Mouse (Mus musculus): ENCODE results near the gene Foxo3. TPM values are rescaled to one million over a fixed set of nuclear protein-coding genes. Genes with fewer than 3 reads are reported as not detected.

Foxo3 gene
- polyA plus RNA-seq, 1 experiment = 4.7 TPM

DNA sequence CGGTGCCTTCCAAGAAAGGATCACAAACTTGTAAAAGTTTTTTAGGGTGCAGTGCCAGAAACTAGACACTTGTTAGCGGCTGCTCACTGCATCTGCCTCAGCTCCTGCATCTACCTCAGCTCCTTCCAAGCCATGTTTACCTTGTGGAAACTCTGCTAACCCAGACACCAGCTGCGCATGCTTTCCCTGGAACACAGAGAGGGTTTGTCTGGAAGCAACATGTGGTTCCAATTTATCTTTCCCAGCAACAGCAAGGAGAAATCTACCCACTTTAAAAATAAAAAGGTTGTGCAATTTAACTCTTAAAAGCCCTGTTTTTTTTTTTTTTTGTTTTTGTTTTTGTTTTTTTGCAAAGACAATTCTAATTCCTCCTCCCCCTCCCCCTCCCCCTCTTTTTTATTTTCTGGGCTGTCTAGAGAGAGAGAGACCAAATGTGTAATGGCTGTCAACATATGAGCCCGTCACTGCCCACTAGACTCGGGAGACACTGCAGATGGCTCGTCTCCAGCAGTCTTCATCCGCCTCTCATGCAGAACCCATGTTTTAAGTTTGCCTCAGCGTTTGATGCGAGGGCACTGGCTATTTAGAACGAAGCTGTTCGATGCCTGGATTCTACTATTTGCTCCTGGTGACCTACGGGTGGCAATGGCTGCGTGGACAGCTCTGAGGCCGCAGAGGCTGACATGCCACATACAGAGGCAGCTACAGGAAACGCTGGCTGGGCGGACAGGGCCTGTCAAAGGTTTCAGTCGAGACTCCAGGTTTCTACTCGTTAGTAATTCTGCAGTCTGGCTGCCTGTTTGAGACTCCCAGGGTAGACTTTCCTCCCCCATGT lies 73.0 kb downstream of the Foxo3 start:
- H3K4me1 ChIP-seq (ENCODE audit: control insufficient read depth, insufficient read depth, insufficient read length, low read length) = peaks cover 14% of the 10 kb centered on the region; the same call in 1 of the 2 replicates
- no peak overlapping the region for H3K4me3 ChIP-seq (ENCODE audit: insufficient read depth, low read depth, low read length)
- no peak overlapping the region for H3K27ac ChIP-seq (replicated peaks; ENCODE audit: low read depth, low read length)

DNA sequence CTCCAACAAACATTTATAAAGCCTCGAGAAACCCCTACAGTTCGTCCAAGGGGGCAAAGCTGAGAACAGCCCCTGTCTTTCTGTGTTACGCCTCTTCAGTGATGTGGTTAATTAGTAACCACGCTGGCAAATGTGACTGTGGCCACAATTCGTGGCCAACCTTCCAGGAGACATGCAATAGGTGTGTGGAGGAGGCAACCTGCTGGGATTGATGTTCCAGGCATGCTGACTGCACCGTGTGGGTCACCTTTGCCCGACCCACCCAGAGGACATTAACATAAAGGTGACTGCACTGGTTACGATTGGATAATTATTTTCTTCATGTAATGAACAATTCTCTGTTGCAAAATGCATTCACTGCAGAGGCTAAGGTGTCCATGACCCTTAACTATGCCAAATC lies 74.0 kb downstream of the Foxo3 start:
- Histone ChIP-seq H3K27ac (replicated peaks; ENCODE audit: low read depth, low read length) (no peak overlapping the region), H3K4me3 (ENCODE audit: insufficient read depth, low read depth, low read length) (no peak overlapping the region), H3K4me1 (ENCODE audit: control insufficient read depth, insufficient read depth, insufficient read length, low read length) (peaks cover 11% of the 10 kb centered on the region; the same call in 1 of the 2 replicates)

DNA sequence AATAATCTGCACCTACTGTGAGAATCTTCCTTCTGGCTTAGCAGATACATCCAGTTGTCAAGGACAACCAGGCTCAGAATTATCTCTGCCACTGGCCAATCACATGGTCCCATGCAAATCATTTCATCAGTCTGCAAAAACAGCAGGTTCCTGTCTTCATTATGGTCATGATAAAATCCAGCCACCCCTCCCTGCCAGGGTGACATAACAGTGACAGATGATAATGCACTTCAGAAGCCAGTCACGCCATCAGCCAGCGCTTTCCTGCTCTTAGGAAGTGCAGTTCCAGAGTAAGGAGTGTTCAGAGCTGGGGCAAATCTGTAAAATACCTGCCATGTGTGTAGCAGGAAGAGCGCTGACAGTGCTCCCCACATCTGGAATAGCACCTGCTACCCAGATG lies 77.1 kb downstream of the Foxo3 start:
- Histone ChIP-seq H3K4me1 (ENCODE audit: control insufficient read depth, insufficient read depth, insufficient read length, low read length) (peaks cover 7% of the 10 kb centered on the region; the same call in 1 of the 2 replicates), H3K27ac (replicated peaks; ENCODE audit: low read depth, low read length) (no peak overlapping the region), H3K4me3 (ENCODE audit: insufficient read depth, low read depth, low read length) (no peak overlapping the region)

DNA sequence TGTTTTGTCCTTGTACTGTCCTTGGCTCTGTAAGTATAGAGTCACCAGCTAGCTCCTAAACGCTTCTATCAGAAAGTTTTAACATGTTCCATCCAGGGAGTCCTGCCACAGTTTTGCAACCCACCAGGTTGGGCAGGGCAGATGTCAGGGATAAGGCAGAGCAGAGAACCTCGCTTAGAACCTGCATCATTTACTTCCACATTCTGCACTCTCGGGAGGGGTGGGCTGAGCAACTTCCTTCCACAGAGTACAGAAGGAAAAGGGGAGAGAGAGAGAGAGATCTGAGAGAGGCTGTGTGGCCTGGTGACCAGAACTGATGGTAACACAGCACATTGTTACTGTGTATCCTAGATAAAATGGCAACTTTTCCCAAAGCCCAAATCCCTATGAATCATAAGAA lies 77.9 kb downstream of the Foxo3 start:
- Histone ChIP-seq H3K27ac (replicated peaks; ENCODE audit: low read depth, low read length) (no peak overlapping the region), H3K4me1 (ENCODE audit: control insufficient read depth, insufficient read depth, insufficient read length, low read length) (peaks cover 6% of the 10 kb centered on the region; the same call in 1 of the 2 replicates), H3K4me3 (ENCODE audit: insufficient read depth, low read depth, low read length) (no peak overlapping the region)

DNA sequence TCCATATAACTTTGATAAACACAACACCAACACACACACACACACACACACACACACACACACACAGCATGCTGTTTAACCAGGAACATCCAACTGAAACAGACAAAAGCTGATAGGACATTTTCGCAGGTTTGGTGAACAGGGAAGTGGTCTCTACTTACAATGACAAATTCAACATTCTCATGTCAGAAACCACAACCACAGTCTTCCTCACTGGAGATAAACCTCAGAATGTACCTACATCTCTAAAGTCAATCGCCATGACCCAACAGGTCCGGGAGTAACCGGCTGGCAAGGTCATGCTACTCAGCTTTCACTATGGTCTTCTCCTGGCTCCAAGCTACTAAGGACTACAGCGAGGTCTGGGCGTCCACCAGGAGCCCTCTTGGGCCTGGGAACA lies 81.8 kb downstream of the Foxo3 start:
- H3K4me1 ChIP-seq (ENCODE audit: control insufficient read depth, insufficient read depth, insufficient read length, low read length) = peaks cover 10% of the 10 kb centered on the region
- no peak overlapping the region for H3K4me3 ChIP-seq (ENCODE audit: insufficient read depth, low read depth, low read length)
- no peak overlapping the region for H3K27ac ChIP-seq (replicated peaks; ENCODE audit: low read depth, low read length)

DNA sequence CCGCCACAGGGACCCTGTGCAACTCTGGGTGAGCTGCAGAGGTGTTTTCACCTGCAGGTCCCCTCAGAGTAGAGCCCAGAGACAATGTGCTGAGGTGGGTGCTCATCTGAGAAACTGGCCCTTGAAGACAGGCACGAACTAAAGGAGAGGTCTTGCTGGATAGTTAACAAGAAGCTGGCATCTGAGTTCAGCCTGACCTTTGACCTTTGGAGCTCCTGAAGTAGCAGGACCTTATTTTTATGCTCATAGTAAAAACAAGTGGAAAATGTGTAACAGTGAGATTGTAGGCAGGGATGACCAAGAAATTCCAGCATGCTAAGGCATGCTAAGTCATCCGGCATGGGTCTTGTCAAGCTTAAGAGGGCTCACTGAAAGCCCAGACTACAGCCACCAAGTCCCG lies 82.6 kb downstream of the Foxo3 start:
- H3K27ac ChIP-seq (replicated peaks; ENCODE audit: low read depth, low read length) = no peak overlapping the region

DNA sequence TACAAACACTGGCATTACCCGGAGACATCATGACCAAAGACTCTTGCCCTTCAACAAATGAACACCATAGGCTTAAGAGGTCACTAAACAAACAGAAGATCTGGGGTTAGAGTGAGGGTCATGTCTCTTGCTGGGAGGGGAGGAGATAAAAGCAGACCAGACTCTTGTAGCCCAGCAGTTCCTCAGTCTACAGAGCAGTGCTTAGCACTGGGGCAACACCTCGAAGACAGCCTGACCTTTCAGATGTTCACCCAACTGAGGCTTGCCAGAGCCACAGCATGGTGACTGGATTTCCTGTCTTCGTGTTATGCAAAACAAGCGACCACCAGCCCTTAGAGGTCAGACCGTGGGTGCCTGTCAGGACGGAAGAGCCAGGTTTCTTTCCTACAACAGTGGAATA lies 83.6 kb downstream of the Foxo3 start:
- no peak overlapping the region for H3K4me3 ChIP-seq (ENCODE audit: insufficient read depth, low read depth, low read length)
- H3K27ac ChIP-seq (replicated peaks; ENCODE audit: low read depth, low read length) = no peak overlapping the region
- peaks cover 8% of the 10 kb centered on the region for H3K4me1 ChIP-seq (ENCODE audit: control insufficient read depth, insufficient read depth, insufficient read length, low read length)

More for the DNA sequence above, 82.6 kb downstream of the Foxo3 start:
- Histone ChIP-seq H3K4me1 (ENCODE audit: control insufficient read depth, insufficient read depth, insufficient read length, low read length) (peaks cover 8% of the 10 kb centered on the region), H3K4me3 (ENCODE audit: insufficient read depth, low read depth, low read length) (no peak overlapping the region)

DNA sequence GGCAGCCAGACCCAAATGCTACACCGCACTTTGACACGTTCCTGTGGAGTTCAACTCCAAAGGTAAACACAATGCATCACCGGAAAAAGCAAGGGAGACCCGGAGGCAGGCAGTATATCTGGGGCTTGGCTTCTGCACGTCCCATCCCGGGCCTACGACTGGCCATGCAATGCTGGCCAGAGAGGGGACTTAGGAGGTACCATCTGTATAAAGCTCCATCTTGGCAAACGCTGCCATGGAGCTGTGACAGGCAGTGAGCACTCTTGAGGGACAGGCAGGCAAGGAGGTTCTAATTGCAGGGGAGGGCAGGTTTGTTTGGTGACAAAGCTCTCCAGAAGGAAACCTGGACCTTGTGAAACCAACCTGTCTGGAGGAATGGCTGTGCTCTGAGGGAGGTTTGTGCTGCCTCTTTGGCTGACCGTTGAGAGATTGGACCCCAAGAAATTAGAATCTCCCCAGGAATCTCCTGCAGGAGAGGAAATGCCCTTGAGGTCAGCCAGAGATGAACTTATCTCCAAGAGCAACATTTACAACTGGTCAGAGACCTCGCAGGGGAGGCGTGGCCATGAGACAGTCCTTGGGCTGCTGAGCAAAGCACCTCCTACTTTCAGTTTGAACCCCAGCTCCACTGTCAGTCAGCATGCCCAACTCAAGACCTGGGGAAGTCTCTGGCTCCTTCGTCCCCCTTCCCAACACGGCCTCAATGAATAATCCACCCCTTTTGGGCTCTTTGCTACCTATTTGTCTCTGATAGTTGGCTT lies 86.7 kb downstream of the Foxo3 start:
- Histone ChIP-seq H3K27ac (replicated peaks; ENCODE audit: low read depth, low read length) (no peak overlapping the region), H3K4me3 (ENCODE audit: insufficient read depth, low read depth, low read length) (no peak overlapping the region), H3K4me1 (ENCODE audit: control insufficient read depth, insufficient read depth, insufficient read length, low read length) (peaks cover 8% of the 10 kb centered on the region)

DNA sequence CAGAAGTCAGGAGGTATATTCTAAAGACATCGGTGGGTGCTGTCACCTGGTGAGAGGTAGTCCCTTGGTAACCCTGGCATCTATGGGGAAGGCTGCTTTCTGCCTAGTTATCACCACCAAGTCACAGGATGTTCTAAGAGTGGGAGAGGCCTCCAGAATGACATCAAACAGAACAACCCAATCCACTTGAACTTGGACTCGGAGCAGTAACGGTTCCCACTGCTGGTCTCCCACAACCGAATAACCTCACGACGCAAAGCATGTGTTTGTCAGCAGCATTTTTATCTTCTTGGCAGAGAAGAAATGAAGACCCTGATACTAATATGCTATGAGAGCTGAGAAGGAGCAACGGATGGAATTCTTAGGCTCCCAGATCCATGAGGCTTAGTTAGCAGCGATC lies 87.5 kb downstream of the Foxo3 start:
- peaks cover 8% of the 10 kb centered on the region for H3K4me1 ChIP-seq (ENCODE audit: control insufficient read depth, insufficient read depth, insufficient read length, low read length)
- H3K27ac ChIP-seq (replicated peaks; ENCODE audit: low read depth, low read length) = no peak overlapping the region

DNA sequence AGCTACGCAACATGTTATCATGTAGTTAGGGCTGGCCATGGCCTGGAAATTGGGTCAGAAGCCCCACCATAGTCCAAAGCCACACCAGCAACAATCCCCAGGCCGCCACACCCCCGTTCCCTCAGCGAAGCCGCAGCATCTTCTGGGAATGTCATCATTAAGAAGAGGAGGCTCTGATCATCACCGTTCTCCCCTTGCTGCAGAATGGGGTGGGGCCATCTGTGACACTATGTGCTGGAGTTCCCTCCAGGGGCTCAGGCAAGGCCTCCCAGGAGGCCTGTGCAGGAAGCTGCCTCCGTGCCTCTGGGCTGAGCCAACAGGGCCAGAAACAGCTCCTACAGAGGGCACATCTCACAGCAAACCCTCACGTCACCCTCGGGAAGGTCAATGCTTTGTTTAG lies 88.5 kb downstream of the Foxo3 start:
- Histone ChIP-seq H3K27ac (replicated peaks; ENCODE audit: low read depth, low read length) (no peak overlapping the region), H3K4me3 (ENCODE audit: insufficient read depth, low read depth, low read length) (no peak overlapping the region), H3K4me1 (ENCODE audit: control insufficient read depth, insufficient read depth, insufficient read length, low read length) (peaks cover 8% of the 10 kb centered on the region)

More for the DNA sequence above, 87.5 kb downstream of the Foxo3 start:
- no peak overlapping the region for H3K4me3 ChIP-seq (ENCODE audit: insufficient read depth, low read depth, low read length)

DNA sequence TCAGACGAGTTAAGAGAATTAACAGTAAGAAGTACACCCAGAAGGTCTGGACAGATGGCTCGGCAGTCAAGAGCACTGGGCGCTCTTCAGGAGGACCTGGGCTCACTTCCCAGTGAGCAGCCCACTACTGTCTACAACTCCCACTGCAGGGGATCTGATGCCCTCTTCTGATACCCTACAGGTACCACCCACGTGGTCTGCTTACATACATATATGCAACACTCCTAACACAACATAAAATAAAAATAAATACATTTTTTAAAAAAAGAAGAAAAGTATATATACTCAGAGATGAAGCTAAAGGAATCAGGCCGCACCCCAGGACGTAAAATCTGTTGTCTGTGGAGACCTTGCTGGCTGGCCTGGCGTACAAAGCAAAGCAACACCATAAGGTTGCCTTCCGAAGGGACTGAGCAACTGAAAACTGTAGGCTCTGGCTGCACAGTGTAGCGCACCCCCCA lies 89.6 kb downstream of the Foxo3 start:
- Histone ChIP-seq H3K4me1 (ENCODE audit: control insufficient read depth, insufficient read depth, insufficient read length, low read length) (peaks cover 8% of the 10 kb centered on the region), H3K27ac (replicated peaks; ENCODE audit: low read depth, low read length) (no peak overlapping the region), H3K4me3 (ENCODE audit: insufficient read depth, low read depth, low read length) (no peak overlapping the region)

DNA sequence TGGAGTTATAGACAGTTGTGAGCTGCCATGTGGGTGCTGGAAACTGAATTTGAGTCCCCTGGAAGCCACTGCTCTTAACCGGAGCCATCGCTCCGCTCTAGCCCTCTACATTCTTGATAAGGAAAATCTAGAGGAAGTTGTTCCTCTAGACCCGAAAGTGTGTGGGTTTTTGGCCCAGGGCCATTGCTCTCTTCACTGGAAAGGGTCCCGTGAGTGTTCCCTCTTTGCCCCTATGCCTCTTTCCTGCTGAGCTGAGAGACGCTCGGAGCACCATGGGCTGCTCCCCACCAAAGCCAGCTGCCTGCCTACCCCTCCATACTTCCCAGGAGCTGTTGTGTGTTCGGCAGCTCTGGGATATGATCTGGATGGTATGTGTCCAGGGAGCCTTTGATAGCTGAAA lies 96.2 kb downstream of the Foxo3 start:
- H3K4me3 ChIP-seq (ENCODE audit: insufficient read depth, low read depth, low read length) = no peak overlapping the region
- no peaks in the 10 kb centered on the region for H3K4me1 ChIP-seq (ENCODE audit: control insufficient read depth, insufficient read depth, insufficient read length, low read length)
- no peak overlapping the region for H3K27ac ChIP-seq (replicated peaks; ENCODE audit: low read depth, low read length)

DNA sequence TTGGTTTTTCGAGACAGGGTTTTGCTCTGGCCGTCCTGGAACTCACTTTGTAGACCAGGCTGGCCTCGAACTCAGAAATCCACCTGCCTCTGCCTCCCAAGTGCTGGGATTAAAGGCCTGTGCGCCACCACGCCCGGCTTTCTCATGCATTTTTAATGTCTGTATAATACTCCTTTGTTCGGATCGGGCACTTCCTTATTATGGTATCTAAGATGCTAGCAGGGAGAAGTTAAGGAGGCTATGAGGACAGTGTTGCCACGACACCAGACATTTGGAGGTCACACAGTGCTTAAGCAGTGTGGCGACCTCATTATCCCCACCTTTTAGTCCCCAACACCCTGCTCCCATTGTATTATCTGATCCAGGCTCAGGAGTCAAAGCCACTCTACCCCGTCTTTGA lies 97.8 kb downstream of the Foxo3 start:
- Histone ChIP-seq H3K4me3 (ENCODE audit: insufficient read depth, low read depth, low read length) (no peak overlapping the region), H3K4me1 (ENCODE audit: control insufficient read depth, insufficient read depth, insufficient read length, low read length) (no peaks in the 10 kb centered on the region), H3K27ac (replicated peaks; ENCODE audit: low read depth, low read length) (no peak overlapping the region)

DNA sequence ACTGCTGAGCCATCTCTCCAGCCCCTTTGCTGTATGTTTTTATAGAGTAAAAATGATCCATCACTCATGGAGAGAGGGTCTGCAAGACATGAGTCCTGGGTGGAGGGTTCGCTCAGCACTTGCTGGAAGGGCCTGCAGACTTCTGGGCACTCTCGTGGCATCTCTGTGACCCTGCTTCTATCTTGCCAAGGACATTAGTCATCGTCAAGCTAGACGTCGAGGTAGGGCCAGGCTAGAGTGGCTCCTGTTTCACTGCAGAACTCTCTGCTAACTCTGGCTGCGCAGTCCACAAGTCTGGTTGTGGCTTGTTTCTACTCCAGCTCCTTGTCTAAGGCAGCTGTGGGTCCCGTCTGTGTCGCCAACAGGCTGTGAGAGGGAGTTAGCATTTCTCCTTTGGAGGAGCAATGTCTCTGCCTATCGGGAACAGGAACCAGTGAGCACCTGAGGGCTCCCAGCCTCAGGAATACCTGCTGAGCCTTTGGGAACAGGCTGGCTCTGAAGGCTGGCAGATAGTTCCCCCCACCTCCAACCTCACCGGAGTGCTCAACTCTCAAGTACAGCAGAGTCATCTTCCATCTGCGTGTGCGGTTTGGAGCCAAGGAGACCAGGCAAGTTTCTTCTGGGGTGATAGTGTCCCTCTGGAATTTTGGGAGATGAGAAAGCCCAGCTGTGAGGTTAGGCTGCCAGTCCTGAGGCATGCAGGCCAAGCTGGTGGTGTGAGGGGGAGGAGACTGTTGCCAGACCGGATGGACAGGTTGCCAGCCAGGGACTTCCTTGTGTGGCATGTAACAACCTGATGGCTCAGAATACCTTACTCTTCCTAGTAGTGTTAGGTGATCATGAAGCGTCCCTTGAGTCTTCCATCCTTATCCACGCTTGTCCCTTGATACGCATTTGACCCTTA lies 98.5 kb downstream of the Foxo3 start:
- no peak overlapping the region for H3K27ac ChIP-seq (replicated peaks; ENCODE audit: low read depth, low read length)
- H3K4me3 ChIP-seq (ENCODE audit: insufficient read depth, low read depth, low read length) = no peak overlapping the region
- no peaks in the 10 kb centered on the region for H3K4me1 ChIP-seq (ENCODE audit: control insufficient read depth, insufficient read depth, insufficient read length, low read length)

DNA sequence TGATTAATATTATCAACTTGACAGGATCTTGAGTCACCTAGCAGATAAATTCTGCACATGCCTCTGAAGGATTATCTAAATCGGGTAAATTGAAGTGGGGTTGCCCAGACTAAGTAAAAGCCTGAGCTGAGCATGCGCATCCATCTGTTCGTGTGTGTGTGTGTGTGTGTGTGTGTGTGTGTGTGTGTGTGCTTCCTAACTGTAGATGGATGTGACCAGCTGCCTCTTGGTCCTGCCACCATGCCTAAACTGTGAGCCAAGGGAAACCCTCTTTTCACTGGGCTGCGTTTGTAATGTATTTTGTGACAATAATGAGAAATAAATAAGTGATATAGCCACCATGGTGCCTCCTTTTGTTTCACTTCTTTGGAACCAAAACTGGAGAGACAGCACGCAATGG lies 102.3 kb downstream of the Foxo3 start:
- H3K4me1 ChIP-seq (ENCODE audit: control insufficient read depth, insufficient read depth, insufficient read length, low read length) = no peaks in the 10 kb centered on the region
- no peak overlapping the region for H3K4me3 ChIP-seq (ENCODE audit: insufficient read depth, low read depth, low read length)
- H3K27ac ChIP-seq (replicated peaks; ENCODE audit: low read depth, low read length) = no peak overlapping the region
